Mouse (Mus musculus) frontal cortex, adult (tissue): Measurements from ENCODE around the gene Zfp661.
"Not testable (repeated sequence)": the region's sequence is repeated elsewhere in the genome, so short reads cannot be mapped to it uniquely, and the experiment has no call there.

Experiments used
- ATAC-seq: cut with Nextera tagmentation; 2 replicates; pipeline ENCODE4 v1.9.2; 2017; ENCODE audit warnings: mild to moderate bottlenecking, moderate library complexity, mixed read lengths; ENCODE audit not compliant: low TSS enrichment

Zfp661 gene

GRCm38 (mm10) chr2:127586694-127587513 lies at the start of gene Zfp661, which contains the start of gene Mrps5:
Zfp661 (minus strand) TSS chr2:127587094.
Mrps5 (plus strand) TSS chr2:127587222.
- ATAC-seq = peak; percentile 76

- no peak for ATAC-seq
Measured at GRCm38 (mm10) chr2:127635581-127635980, 48.7 kb upstream of the Zfp661 start.

- ATAC-seq = no peak
Measured at GRCm38 (mm10) chr2:127632601-127633000, 45.7 kb upstream of the Zfp661 start.

- ATAC-seq = peak; percentile 59
Measured at GRCm38 (mm10) chr2:127627990-127628570, 41.2 kb upstream of the Zfp661 start.

- peak; percentile 77 for ATAC-seq
Measured at GRCm38 (mm10) chr2:127627354-127627753, 40.5 kb upstream of the Zfp661 start.

GRCm38 (mm10) chr2:127625659-127626058 lies 38.8 kb upstream of the Zfp661 start:
- ATAC-seq = no peak

GRCm38 (mm10) chr2:127624786-127625185 lies 37.9 kb upstream of the Zfp661 start:
- ATAC-seq = no peak

GRCm38 (mm10) chr2:127622065-127622464 lies 35.2 kb upstream of the Zfp661 start:
- no peak for ATAC-seq

- ATAC-seq = no peak
Measured at GRCm38 (mm10) chr2:127619311-127619710, 32.4 kb upstream of the Zfp661 start.

- ATAC-seq = peak; percentile 57
Measured at GRCm38 (mm10) chr2:127612288-127612687, 25.4 kb upstream of the Zfp661 start.

- no peak for ATAC-seq
Measured at GRCm38 (mm10) chr2:127611386-127611785, 24.5 kb upstream of the Zfp661 start.

GRCm38 (mm10) chr2:127608986-127609385 lies 22.1 kb upstream of the Zfp661 start:
- ATAC-seq = no peak

GRCm38 (mm10) chr2:127608234-127608633 lies 21.3 kb upstream of the Zfp661 start:
- peak; percentile 72 for ATAC-seq

- no peak for ATAC-seq
Measured at GRCm38 (mm10) chr2:127605203-127605602, 18.3 kb upstream of the Zfp661 start.

GRCm38 (mm10) chr2:127603383-127603782 lies 16.5 kb upstream of the Zfp661 start:
- ATAC-seq = not testable (repeated sequence)

- no peak for ATAC-seq
Measured at GRCm38 (mm10) chr2:127590840-127591239, 3.9 kb upstream of the Zfp661 start.

- ATAC-seq = no peak
Measured at GRCm38 (mm10) chr2:127590204-127590603, 3.3 kb upstream of the Zfp661 start.

GRCm38 (mm10) chr2:127588897-127589296 lies 2.0 kb upstream of the Zfp661 start:
- ATAC-seq = no peak

GRCm38 (mm10) chr2:127587514-127587844 lies 585 bp upstream of the Zfp661 start:
- no peak for ATAC-seq

GRCm38 (mm10) chr2:127584436-127584858 lies 2.4 kb downstream of the Zfp661 start:
- peak; percentile 93 for ATAC-seq

GRCm38 (mm10) chr2:127573322-127573721 lies 13.6 kb downstream of the Zfp661 start:
- ATAC-seq = no peak

GRCm38 (mm10) chr2:127559070-127559966 lies 27.6 kb downstream of the Zfp661 start:
- ATAC-seq = peak; percentile 98
